Mouse (Mus musculus) brain, adult 10 weeks (tissue): ENCODE data around the gene Zfp982. TPM values are rescaled to one million over a fixed set of nuclear protein-coding genes. Genes with fewer than 3 reads are reported as not detected.

Experiments
- polyA plus RNA-seq: library from polyadenylated mRNA; stranded (reverse); fragments of 350-450 nt; fragmentation: Illumina TruSeq; extraction: RNeasy Lipid Tissue Mini Kit (QIAGEN cat#74804); gene quantifications from one replicate; pipeline ENCODE4 v1.2.3, GENCODE M21; 2015; ENCODE audit warnings: low read depth, low replicate concordance

Zfp982 gene
- 6.0 TPM for polyA plus RNA-seq

GRCm38 (mm10) chr4:147492117-147492516 lies at the start of gene Zfp982:
Gene Zfp982 (plus strand): TSS chr4:147492417.

GRCm38 (mm10) chr4:147539918-147540317 lies 47.7 kb downstream of the Zfp982 start, which contains the start of gene Gm16503:
Gene Gm16503 (plus strand): TSS chr4:147540218.

GRCm38 (mm10) chr4:147553071-147553470 lies 60.9 kb downstream of the Zfp982 start, which contains the start of gene Zfp985:
Gene Zfp985 (plus strand): TSS chr4:147553277.

Other genes starting within 250 kb of the Zfp982 start
- 0.22 TPM for gene Zfp988, start 186.7 kb upstream of the Zfp982 start, polyA plus RNA-seq
- not detected for gene Zfp978, start 131.1 kb upstream of the Zfp982 start, polyA plus RNA-seq
- 0.34 TPM for gene Gm16503, start 47.8 kb downstream of the Zfp982 start, polyA plus RNA-seq
- not detected for gene Zfp985, start 60.9 kb downstream of the Zfp982 start, polyA plus RNA-seq
- 1.5 TPM for gene Zfp979, start 150.1 kb downstream of the Zfp982 start, polyA plus RNA-seq
- gene Zfp534, start 210.1 kb downstream of the Zfp982 start, polyA plus RNA-seq: not detected